Comparison of ENCODE assay signal across 8 mouse cellular contexts in the genomic region with DNA sequence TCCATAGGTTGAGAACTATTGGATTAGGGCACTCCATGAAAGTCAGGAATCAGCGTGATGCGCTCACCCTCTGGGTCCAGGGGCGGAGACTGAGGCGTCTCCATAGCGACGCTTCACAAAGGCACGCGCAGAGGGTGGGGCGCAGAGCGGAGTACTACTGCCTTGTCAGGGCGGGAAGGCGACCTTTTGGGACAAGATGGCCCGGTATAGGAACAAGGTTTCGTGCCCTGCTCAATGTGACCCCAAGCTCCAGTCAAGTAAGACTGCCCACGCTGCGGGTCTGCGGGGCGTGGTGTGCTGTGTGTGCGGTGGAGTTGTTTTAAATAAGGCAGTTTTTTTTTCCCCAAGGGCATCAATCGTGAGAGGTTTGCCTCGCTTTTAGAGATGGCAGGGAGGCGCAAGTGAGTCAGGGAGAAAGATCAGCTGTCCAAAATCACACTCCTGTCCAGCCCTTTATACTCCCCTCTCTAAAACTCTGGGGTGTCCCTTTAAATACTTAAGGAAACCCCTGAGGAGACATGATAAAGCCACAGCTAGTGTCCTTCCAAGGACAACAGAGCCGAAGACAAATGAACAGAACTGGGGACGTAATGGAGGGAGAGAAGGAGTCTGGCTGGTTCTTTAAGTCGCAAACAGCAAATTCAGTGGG. TPM values are rescaled to one million over a fixed set of nuclear protein-coding genes. Genes with fewer than 3 reads are reported as not detected.
DNase-seq lines count a peak whose midpoint lies in the region; ATAC-seq and TF ChIP-seq lines count a peak whose summit lies in the region.

A gene (plus strand): TSS at position 130 of the 649 bp plus-strand sequence.

- no peaks in the 10 kb centered on the region for H3K27me3 ChIP-seq in cerebellum, adult 2 months (ENCODE audit: control insufficient read depth, insufficient read depth, low read length)

- peak within 1 kb of the TSS; percentile 60 for H3K4me3 ChIP-seq in cerebellum, adult 2 months (replicated peaks; ENCODE audit: insufficient read depth, low read depth, low read length)

- no peak for TF ChIP-seq POLR2A in cerebellum, adult 2 months (IDR thresholded peaks at IDR 0.05; ENCODE audit: borderline replicate concordance, insufficient read depth, low read length)

- peak; percentile 62 to 64 for DNase-seq in cerebellum, adult 2 months
- DNase-seq in forelimb bud, embryonic 11.5 days (ENCODE audit: low read depth, low spot score) = peak; percentile 81
- DNase-seq in layer of hippocampus, postnatal 36 days = peak; percentile 23 to 31
- DNase-seq in lung, postnatal 36 days = peak; percentile 74
- peak; percentile 62 for DNase-seq in right cerebral cortex, adult 18-20 months

- peak; percentile 81 for ATAC-seq in activated CD4-positive, CD25-positive, alpha-beta regulatory T cell, adult 4 months
- peak; percentile 81 to 82 for ATAC-seq in hematopoietic stem cell, adult 5-6 weeks (replicated peaks in 1 of 2; ENCODE audit: insufficient read depth in 1 of 2, low FRiP score in 2 of 2, low TSS enrichment in 1 of 2, low read depth in 1 of 2, poor library complexity in 2 of 2, severe bottlenecking in 2 of 2)
- no peak for ATAC-seq in erythroid progenitor cell, adult 5-6 weeks (replicated peaks; ENCODE audit: low FRiP score, poor library complexity, severe bottlenecking)

- no peak for TF ChIP-seq CTCF in cerebellum, adult 2 months (IDR thresholded peaks at IDR 0.05; ENCODE audit: borderline replicate concordance, insufficient read depth, low read depth, low read length)

- H3K4me1 ChIP-seq in cerebellum, adult 2 months (ENCODE audit: control insufficient read depth, insufficient read depth, low read length) = peaks cover 27% of the 10 kb centered on the region

- 0% methylated on average over 25 of the region's 25 CpGs for WGBS in cerebellum, adult 2 months

- H3K27ac ChIP-seq in cerebellum, adult 2 months (ENCODE audit: insufficient read depth, low read length) = peak within 1 kb of the TSS; percentile 53

RNA-seq across cellular contexts. Expression of the gene that starts here (rescaled TPM):
- not detected for polyA plus RNA-seq in activated CD4-positive, CD25-positive, alpha-beta regulatory T cell, adult 4 months (2017; shearing (Covaris generic))
- polyA plus RNA-seq in cerebellum, adult 2 months (2012; rRNA removed) = 0.30 and 0.34 TPM in 2 replicates
- total RNA-seq in hematopoietic stem cell, adult 5-6 weeks (2017) = not detected in 2 replicates
- under 1 TPM; 0.30 to 0.73 TPM for total RNA-seq in layer of hippocampus, postnatal 36 days (2021)
- total RNA-seq in erythroid progenitor cell, adult 5-6 weeks (2015; ENCODE audit: low replicate concordance) = not detected in 2 replicates
- total RNA-seq in erythroid progenitor cell, adult 5-6 weeks (2017; ENCODE audit: low replicate concordance) = not detected in 2 replicates

Comparison
In these comparisons a context has a peak if more than half of its experiments do, and no peak if none do; other contexts are left out.
1. Peak in ATAC-seq in activated CD4-positive, CD25-positive, alpha-beta regulatory T cell, adult 4 months; RNA of the gene not detected or under 1 TPM.
2. Peak in DNase-seq, H3K4me3 ChIP-seq and H3K27ac ChIP-seq in cerebellum, adult 2 months; RNA of the gene not detected or under 1 TPM.
3. Peak in ATAC-seq in hematopoietic stem cell, adult 5-6 weeks; RNA of the gene not detected or under 1 TPM.
4. Peak in DNase-seq in layer of hippocampus, postnatal 36 days; RNA of the gene not detected or under 1 TPM.
5. DNase-seq: peak in every context shown above with its lines; median percentile 81 in forelimb bud, embryonic 11.5 days; 74 in lung, postnatal 36 days; 63 in cerebellum, adult 2 months; 62 in right cerebral cortex, adult 18-20 months; 27 in layer of hippocampus, postnatal 36 days.